Mouse (Mus musculus): ENCODE data around the gene Atxn7l1. TPM values are rescaled to one million over a fixed set of nuclear protein-coding genes. Genes with fewer than 3 reads are reported as not detected.

The Atxn7l1 gene
- polyA plus RNA-seq, 1 experiment from 2014 or later: 18.2 TPM

GRCm38 (mm10) chr12:33139083-33139482 is 8.4 kb upstream of the Atxn7l1 start:
- H3K4me2 ChIP-seq (ENCODE audit: low read length): no peak overlapping the region
- no peaks in the 10 kb centered on the region for H3K27me3 ChIP-seq (replicated peaks; ENCODE audit: control insufficient read depth, insufficient read depth, low read length)
- no peak overlapping the region for H3K9ac ChIP-seq (ENCODE audit: low read length)
- no peaks in the 10 kb centered on the region for H3K9me3 ChIP-seq (ENCODE audit: control insufficient read depth, low read length)
- H3K27ac ChIP-seq (ENCODE audit: low read depth): no peak overlapping the region
- H3K4me1 ChIP-seq (replicated peaks; ENCODE audit: control insufficient read depth, insufficient read depth, low read length): no peaks in the 10 kb centered on the region
- 69% methylated on average over 3 of the region's 3 CpGs for WGBS
- H3K4me3 ChIP-seq (ENCODE audit: low read depth, low read length): no peak overlapping the region
- ATAC-seq (replicated peaks; ENCODE audit: low FRiP score, low TSS enrichment, low read depth): no peak
- no peaks in the 10 kb centered on the region; the same call in 1 of the 2 replicates for H3K36me3 ChIP-seq (ENCODE audit: control insufficient read depth, insufficient read depth, low read length)
- no peak for DNase-seq (ENCODE audit: low spot score)

- Histone ChIP-seq H3K27me3 (replicated peaks; ENCODE audit: control insufficient read depth, insufficient read depth, low read length) (0 out of 2 replicates have a peak, but pooled peaks cover 5% of the 10 kb centered on the region), H3K9ac (ENCODE audit: low read length) (no peak overlapping the region), H3K27ac (ENCODE audit: low read depth) (no peak overlapping the region), H3K9me3 (ENCODE audit: control insufficient read depth, low read length) (no peaks in the 10 kb centered on the region), H3K4me3 (ENCODE audit: low read depth, low read length) (no peak overlapping the region), H3K36me3 (ENCODE audit: control insufficient read depth, insufficient read depth, low read length) (no peaks in the 10 kb centered on the region; the same call in 1 of the 2 replicates), H3K4me1 (replicated peaks; ENCODE audit: control insufficient read depth, insufficient read depth, low read length) (peaks cover 13% of the 10 kb centered on the region), H3K4me2 (ENCODE audit: low read length) (no peak overlapping the region)
- DNase-seq (ENCODE audit: low spot score): no peak
- WGBS: 51% methylated on average over 8 of the region's 8 CpGs
- no peak for ATAC-seq (replicated peaks; ENCODE audit: low FRiP score, low TSS enrichment, low read depth)
These were observed 3.0 kb upstream of the Atxn7l1 start for GRCm38 (mm10) chr12:33144456-33144855.

- 6% methylated on average over 29 of the region's 29 CpGs for WGBS
- ATAC-seq (replicated peaks; ENCODE audit: low FRiP score, low TSS enrichment, low read depth) (peak; percentile 45), DNase-seq (ENCODE audit: low spot score) (no peak)
- H3K4me1 ChIP-seq (replicated peaks; ENCODE audit: control insufficient read depth, insufficient read depth, low read length): peaks cover 13% of the 10 kb centered on the region
- H3K9me3 ChIP-seq (ENCODE audit: control insufficient read depth, low read length): no peaks in the 10 kb centered on the region
- H3K4me2 ChIP-seq (ENCODE audit: low read length): peak overlapping the region; percentile 91
- 0 out of 2 replicates have a peak, but pooled peaks cover 5% of the 10 kb centered on the region for H3K27me3 ChIP-seq (replicated peaks; ENCODE audit: control insufficient read depth, insufficient read depth, low read length)
- peak overlapping the region; percentile 56 for H3K9ac ChIP-seq (ENCODE audit: low read length)
- peak overlapping the region; percentile 81 for H3K4me3 ChIP-seq (ENCODE audit: low read depth, low read length)
- no peak overlapping the region for H3K27ac ChIP-seq (ENCODE audit: low read depth)
- H3K36me3 ChIP-seq (ENCODE audit: control insufficient read depth, insufficient read depth, low read length): no peaks in the 10 kb centered on the region
These were observed 665 bp upstream of the Atxn7l1 start for GRCm38 (mm10) chr12:33146622-33147433.

GRCm38 (mm10) chr12:33149544-33150190 is 2.2 kb downstream of the Atxn7l1 start:
- H3K9ac ChIP-seq (ENCODE audit: low read length): no peak overlapping the region
- no peak for DNase-seq (ENCODE audit: low spot score)
- H3K36me3 ChIP-seq (ENCODE audit: control insufficient read depth, insufficient read depth, low read length): no peaks in the 10 kb centered on the region
- H3K4me3 ChIP-seq (ENCODE audit: low read depth, low read length): no peak overlapping the region
- no peak for ATAC-seq (replicated peaks; ENCODE audit: low FRiP score, low TSS enrichment, low read depth)
- H3K4me2 ChIP-seq (ENCODE audit: low read length): no peak overlapping the region
- H3K9me3 ChIP-seq (ENCODE audit: control insufficient read depth, low read length): no peaks in the 10 kb centered on the region
- H3K27me3 ChIP-seq (replicated peaks; ENCODE audit: control insufficient read depth, insufficient read depth, low read length): 0 out of 2 replicates have a peak, but pooled peaks cover 5% of the 10 kb centered on the region
- H3K27ac ChIP-seq (ENCODE audit: low read depth): no peak overlapping the region
- 83% methylated on average over 16 of the region's 16 CpGs for WGBS
- peaks cover 9% of the 10 kb centered on the region for H3K4me1 ChIP-seq (replicated peaks; ENCODE audit: control insufficient read depth, insufficient read depth, low read length)

GRCm38 (mm10) chr12:33153131-33153530 is 5.6 kb downstream of the Atxn7l1 start:
- no peak overlapping the region for H3K4me3 ChIP-seq (ENCODE audit: low read depth, low read length)
- H3K9ac ChIP-seq (ENCODE audit: low read length): no peak overlapping the region
- 51% methylated on average over 7 of the region's 7 CpGs for WGBS
- H3K4me2 ChIP-seq (ENCODE audit: low read length): no peak overlapping the region
- DNase-seq (ENCODE audit: low spot score) (no peak), ATAC-seq (replicated peaks; ENCODE audit: low FRiP score, low TSS enrichment, low read depth) (no peak)
- peaks cover 7% of the 10 kb centered on the region; the same call in 1 of the 2 replicates for H3K36me3 ChIP-seq (ENCODE audit: control insufficient read depth, insufficient read depth, low read length)
- H3K27ac ChIP-seq (ENCODE audit: low read depth): no peak overlapping the region
- no peaks in the 10 kb centered on the region for H3K9me3 ChIP-seq (ENCODE audit: control insufficient read depth, low read length)
- no peaks in the 10 kb centered on the region for H3K27me3 ChIP-seq (replicated peaks; ENCODE audit: control insufficient read depth, insufficient read depth, low read length)
- peaks cover 9% of the 10 kb centered on the region for H3K4me1 ChIP-seq (replicated peaks; ENCODE audit: control insufficient read depth, insufficient read depth, low read length)

- Histone ChIP-seq H3K27ac (ENCODE audit: low read depth) (no peak overlapping the region), H3K36me3 (ENCODE audit: control insufficient read depth, insufficient read depth, low read length) (peaks cover 7% of the 10 kb centered on the region; the same call in 1 of the 2 replicates), H3K4me1 (replicated peaks; ENCODE audit: control insufficient read depth, insufficient read depth, low read length) (peaks cover 4% of the 10 kb centered on the region), H3K27me3 (replicated peaks; ENCODE audit: control insufficient read depth, insufficient read depth, low read length) (no peaks in the 10 kb centered on the region), H3K4me3 (ENCODE audit: low read depth, low read length) (no peak overlapping the region), H3K9me3 (ENCODE audit: control insufficient read depth, low read length) (no peaks in the 10 kb centered on the region), H3K9ac (ENCODE audit: low read length) (no peak overlapping the region), H3K4me2 (ENCODE audit: low read length) (no peak overlapping the region)
- WGBS: 84% methylated on average over 3 of the region's 3 CpGs
- no peak for DNase-seq (ENCODE audit: low spot score)
- ATAC-seq (replicated peaks; ENCODE audit: low FRiP score, low TSS enrichment, low read depth): no peak
These were observed 6.4 kb downstream of the Atxn7l1 start for GRCm38 (mm10) chr12:33153850-33154249.

GRCm38 (mm10) chr12:33154732-33155131 is 7.2 kb downstream of the Atxn7l1 start:
- H3K27ac ChIP-seq (ENCODE audit: low read depth): no peak overlapping the region
- DNase-seq (ENCODE audit: low spot score) (no peak), ATAC-seq (replicated peaks; ENCODE audit: low FRiP score, low TSS enrichment, low read depth) (no peak)
- no peaks in the 10 kb centered on the region for H3K9me3 ChIP-seq (ENCODE audit: control insufficient read depth, low read length)
- H3K36me3 ChIP-seq (ENCODE audit: control insufficient read depth, insufficient read depth, low read length): peaks cover 7% of the 10 kb centered on the region; the same call in 1 of the 2 replicates
- H3K4me3 ChIP-seq (ENCODE audit: low read depth, low read length): no peak overlapping the region
- no peaks in the 10 kb centered on the region for H3K4me1 ChIP-seq (replicated peaks; ENCODE audit: control insufficient read depth, insufficient read depth, low read length)
- H3K4me2 ChIP-seq (ENCODE audit: low read length): no peak overlapping the region
- 93% methylated on average over 3 of the region's 3 CpGs for WGBS
- no peaks in the 10 kb centered on the region for H3K27me3 ChIP-seq (replicated peaks; ENCODE audit: control insufficient read depth, insufficient read depth, low read length)
- H3K9ac ChIP-seq (ENCODE audit: low read length): no peak overlapping the region

GRCm38 (mm10) chr12:33156334-33157018 is 9.0 kb downstream of the Atxn7l1 start:
- no peak for ATAC-seq (replicated peaks; ENCODE audit: low FRiP score, low TSS enrichment, low read depth)
- WGBS: 90% methylated on average over 7 of the region's 7 CpGs
- no peak for DNase-seq (ENCODE audit: low spot score)
- H3K36me3 ChIP-seq (ENCODE audit: control insufficient read depth, insufficient read depth, low read length): peaks cover 7% of the 10 kb centered on the region; the same call in 1 of the 2 replicates
- H3K9ac ChIP-seq (ENCODE audit: low read length): no peak overlapping the region
- H3K27ac ChIP-seq (ENCODE audit: low read depth): no peak overlapping the region
- H3K4me2 ChIP-seq (ENCODE audit: low read length): no peak overlapping the region
- H3K4me3 ChIP-seq (ENCODE audit: low read depth, low read length): no peak overlapping the region
- peaks cover 1% of the 10 kb centered on the region; the same call in 1 of the 2 replicates for H3K4me1 ChIP-seq (replicated peaks; ENCODE audit: control insufficient read depth, insufficient read depth, low read length)
- no peaks in the 10 kb centered on the region for H3K9me3 ChIP-seq (ENCODE audit: control insufficient read depth, low read length)
- H3K27me3 ChIP-seq (replicated peaks; ENCODE audit: control insufficient read depth, insufficient read depth, low read length): no peaks in the 10 kb centered on the region
